Mouse (Mus musculus) urinary bladder, adult 18-20 months (tissue): ENCODE results near the gene Kank4.

Experiments
- DNase-seq, 2 experiments: peaks; one replicate each; pipeline ENCODE4 v3.0.0; 2022; ENCODE audit warnings: low spot score in 2 of 2, mixed read lengths in 2 of 2

Kank4 gene

GRCm38 (mm10) chr4:98717735-98718546 is 99.4 kb downstream of the Kank4 start:
- no peak for DNase-seq

- no peak for DNase-seq
Measured at GRCm38 (mm10) chr4:98710891-98711290, 106.4 kb downstream of the Kank4 start.
